Mouse (Mus musculus) layer of hippocampus, postnatal 10 days (tissue): Measurements from ENCODE around the gene Ubp1. TPM values are rescaled to one million over a fixed set of nuclear protein-coding genes. Genes with fewer than 3 reads are reported as not detected.
A peak's percentile ranks its signal among the peaks of the same experiment; 100 is the strongest.

Experiments
- DNase-seq, 2 experiments: peaks; one replicate each; pipeline ENCODE4 v3.0.0; 2021; ENCODE audit warnings: low spot score in 2 of 2
- total RNA-seq, 2 experiments: library from RNA; stranded (reverse); gene quantifications; 2 replicates each; pipeline ENCODE4 v1.2.3; 2021

Gene Ubp1
- total RNA-seq, 2 experiments from 2014 or later: 67.8 to 73.4 TPM

GRCm38 (mm10) chr9:113968967-113969366 lies 38.2 kb downstream of the Ubp1 start:
- no peak for DNase-seq

DNA sequence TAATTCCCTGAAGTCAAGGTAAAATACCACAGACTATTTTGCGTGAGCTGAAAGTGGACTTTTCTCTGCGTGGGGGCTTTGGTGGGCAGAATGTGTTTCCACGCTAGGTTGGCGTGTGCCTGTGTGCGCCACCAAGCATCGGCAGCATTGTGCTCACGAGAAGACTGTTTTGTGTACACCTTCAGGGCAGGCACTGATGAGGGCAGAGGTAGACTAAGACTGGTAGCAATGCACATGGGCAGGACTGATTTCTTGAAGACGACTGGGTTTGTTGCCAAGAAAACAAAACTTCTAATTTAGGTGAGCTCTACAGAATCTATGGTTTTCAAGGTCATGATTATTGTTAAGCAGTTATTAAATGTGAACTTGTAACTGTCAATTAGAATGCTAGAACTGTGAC lies 38.7 kb downstream of the Ubp1 start:
- DNase-seq: no peak

DNA sequence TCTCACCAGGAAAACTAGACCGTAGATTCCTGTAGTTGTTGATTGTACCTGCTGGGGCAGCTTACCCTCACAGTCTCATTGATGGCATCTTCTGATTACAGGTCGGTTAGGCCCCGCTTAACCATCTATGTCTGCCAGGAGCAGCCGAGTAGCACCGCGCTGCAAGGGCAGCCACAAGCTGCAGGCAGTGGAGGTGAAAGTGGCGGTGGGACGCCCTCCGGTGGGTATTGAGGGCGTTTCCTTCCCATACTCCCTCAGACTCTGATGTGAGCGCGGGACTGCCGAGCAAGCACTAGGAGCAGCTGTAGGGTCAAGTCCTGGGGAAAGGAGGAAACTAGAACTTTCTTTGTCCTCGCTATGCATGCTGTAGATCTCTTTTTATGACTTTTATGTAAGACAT lies 39.3 kb downstream of the Ubp1 start:
- DNase-seq: no peak

GRCm38 (mm10) chr9:113971615-113972014 lies 40.9 kb downstream of the Ubp1 start:
- DNase-seq: no peak

DNA sequence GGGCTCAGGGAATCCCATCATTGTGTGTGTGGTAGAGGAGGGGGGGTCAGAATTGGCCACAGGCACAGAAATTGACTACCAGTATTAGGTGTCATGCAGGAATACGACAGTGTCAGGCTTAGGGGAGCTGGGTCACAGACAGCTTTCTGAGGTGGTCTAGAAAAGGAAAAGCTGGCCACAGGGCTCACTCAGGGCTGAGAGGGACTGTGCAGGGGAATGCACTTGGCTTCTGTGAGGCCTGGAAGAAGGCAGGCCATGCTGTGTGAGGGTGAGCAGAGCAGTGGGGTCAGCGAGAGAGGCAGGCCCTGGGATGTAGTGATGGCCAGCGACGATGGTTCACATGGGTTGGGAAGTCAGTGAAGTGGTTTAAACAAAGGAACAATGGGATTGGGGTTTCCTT lies 43.1 kb downstream of the Ubp1 start:
- no peak for DNase-seq

DNA sequence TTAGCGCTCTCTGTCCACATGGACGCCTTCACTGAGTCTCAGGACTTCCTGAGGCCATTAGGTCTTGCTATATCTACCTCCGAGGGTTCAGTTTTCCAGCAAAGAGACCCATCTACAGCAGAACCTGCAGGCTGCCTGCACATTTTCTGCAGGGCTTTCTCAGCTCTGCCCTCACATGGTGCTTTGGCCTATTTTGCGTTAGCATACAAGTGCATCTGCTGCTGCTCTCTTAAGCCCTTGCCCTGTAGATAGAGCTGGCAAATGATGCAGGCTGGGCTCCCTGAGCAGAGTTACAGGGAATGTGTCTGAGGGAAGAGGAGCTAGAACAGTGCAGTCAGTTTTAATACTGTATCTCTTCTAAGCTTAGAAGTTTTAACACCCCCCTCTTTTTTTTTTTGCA lies 44.2 kb downstream of the Ubp1 start:
- DNase-seq: no peak

- DNase-seq: no peak
Measured at GRCm38 (mm10) chr9:113975442-113975841, 44.7 kb downstream of the Ubp1 start.

DNA sequence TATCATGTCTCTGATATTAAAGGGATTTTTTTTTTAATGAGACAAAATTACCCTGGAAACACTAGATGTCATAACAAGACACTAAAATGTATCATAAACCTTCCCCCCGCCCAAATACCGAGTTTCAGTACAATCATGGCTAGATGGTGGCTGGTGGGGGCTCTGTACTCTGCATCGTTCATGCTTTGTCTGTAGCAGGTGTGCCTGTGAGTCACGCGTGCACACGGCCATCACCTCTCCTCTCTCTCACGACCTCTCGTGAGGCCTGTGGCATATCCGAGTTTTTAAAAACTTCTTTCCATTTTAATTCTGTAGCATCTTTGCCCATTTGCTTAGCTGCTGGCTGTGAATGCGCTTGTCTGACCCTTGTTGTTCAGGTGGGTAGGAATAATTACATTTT lies 45.5 kb downstream of the Ubp1 start:
- DNase-seq: no peak

DNA sequence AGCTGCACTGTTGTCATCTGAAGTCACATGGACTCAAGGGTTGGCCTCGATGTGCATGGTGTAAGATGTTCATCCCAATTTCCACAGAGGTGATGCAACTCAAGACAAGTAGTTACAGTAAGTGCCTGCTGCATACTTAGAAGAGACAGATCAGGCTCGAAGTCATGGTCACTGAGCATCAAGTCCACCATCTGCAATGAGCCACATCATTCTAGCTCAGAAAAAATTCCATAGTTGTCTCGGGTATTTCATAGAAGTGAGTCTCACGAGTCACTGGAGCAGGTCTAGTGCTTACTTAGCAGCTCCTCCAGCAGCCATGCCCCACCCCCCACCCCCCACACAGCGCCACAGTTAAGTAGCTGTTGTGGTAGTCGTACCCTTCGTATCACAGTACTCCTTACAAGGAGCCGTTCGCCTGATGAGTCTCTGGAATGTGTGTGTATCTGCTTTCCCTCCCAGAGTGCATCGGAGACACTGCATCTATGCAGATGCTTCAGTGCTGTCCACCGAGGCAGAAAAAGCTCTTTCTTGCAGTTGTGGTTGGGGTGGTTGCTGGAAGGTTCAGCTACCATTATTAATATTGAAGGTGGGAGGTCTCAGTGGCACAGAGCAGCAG lies 46.6 kb downstream of the Ubp1 start:
- DNase-seq: no peak

GRCm38 (mm10) chr9:113978656-113979055 lies 47.9 kb downstream of the Ubp1 start:
- no peak for DNase-seq

DNA sequence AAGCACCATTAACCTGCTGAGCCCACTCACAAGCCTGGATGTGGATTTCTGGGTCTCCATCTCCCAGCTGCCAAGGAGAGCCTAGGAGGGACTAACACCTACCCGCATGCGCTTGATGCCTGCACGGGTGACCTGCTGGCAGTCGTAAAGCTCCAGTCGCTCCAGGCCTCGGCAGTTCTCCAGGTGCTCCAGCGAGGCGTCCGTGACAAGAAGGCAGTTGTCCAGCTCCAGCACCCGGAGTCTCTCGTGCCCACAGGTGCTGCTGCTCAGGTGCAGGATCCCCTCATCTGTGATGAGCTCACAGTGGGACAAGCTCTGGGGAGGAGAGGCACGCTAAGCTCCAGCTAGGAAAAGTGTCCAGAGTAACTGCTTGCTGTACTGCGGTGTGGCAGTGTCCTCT lies 48.6 kb downstream of the Ubp1 start:
- DNase-seq: no peak

DNA sequence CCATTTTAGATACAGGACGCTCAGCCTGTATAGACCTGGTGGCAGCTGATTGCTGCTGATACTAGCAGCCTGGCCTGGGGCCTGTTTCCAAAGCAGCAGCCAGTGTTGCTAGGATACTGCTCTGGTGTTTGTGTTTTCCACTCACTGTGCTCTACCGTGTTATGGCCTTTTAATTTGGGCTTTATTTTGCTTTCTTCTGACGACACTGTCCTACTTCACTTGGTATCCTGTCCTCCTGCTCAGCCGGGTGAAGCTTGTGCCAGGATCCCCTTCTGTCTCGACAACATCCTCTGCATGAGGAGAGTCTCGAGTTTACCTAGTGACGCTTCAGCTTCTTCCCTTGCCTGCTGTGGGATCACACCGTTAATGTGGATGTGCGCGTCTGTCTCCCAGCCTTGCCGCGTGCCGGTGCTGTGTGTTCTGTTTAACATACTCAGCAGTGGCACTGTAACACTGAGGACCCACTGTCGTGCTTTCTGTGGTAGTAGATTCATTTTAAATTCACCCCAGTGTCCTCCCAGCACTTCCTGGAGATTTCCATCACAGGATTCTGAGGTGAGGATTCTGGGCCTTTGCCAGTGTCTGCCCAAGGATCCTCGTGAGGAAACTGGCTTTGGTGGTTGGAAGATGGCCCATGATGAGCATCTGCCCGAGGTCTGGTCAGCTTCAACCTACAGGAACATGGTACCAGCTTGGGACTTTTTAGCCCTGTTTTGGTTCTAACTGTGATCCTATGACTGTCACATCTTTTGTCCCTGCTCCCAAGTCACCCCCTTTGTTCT lies 50.6 kb downstream of the Ubp1 start:
- peak; percentile 44 to 59 for DNase-seq

DNA sequence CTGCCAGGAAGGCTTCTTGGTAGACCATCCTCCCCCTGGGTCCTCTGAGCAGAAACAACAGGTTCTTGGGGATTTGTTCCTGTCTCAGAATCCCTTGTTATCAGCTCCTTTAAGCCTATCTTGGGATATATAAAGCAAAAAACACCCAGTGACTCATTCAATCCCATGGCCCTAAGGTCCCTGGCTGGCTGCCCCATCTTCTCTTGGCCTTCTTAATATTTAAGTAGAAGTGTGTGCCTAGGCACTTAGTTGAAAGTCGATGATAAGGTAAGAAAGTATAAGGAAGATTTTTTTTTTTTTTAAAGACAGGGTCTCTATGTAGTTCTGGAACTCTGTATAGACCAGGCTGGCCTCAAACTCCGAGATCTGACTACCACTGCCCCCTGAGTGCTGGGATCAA lies 51.7 kb downstream of the Ubp1 start:
- DNase-seq: no peak

GRCm38 (mm10) chr9:113982883-113983670 lies 52.3 kb downstream of the Ubp1 start:
- no peak for DNase-seq

- no peak for DNase-seq
Measured at GRCm38 (mm10) chr9:113984946-113985620, 54.3 kb downstream of the Ubp1 start.

GRCm38 (mm10) chr9:113990547-113991248 lies 60.0 kb downstream of the Ubp1 start:
- DNase-seq: peak; percentile 90 to 91

DNA sequence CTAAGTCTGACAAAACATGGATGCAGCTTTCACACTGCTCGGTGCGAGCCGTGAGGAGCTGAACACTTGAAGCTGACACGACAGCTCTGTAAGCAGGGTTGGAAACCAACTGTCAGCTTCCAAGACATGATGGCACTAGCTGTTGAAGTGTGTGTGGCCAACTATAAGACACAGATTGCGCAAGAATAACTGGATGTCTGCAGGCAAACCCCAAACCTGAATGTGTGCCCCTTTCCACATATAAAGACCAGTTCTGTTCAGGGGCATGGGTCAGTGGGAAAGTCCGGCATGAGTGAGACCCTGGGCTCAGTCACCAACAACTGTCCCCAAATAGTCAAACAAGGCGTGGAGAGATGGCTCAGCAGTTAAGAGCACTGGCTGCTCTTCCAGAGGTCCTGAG lies 62.1 kb downstream of the Ubp1 start:
- no peak for DNase-seq

GRCm38 (mm10) chr9:113998311-113998710 lies 67.6 kb downstream of the Ubp1 start:
- no peak for DNase-seq

DNA sequence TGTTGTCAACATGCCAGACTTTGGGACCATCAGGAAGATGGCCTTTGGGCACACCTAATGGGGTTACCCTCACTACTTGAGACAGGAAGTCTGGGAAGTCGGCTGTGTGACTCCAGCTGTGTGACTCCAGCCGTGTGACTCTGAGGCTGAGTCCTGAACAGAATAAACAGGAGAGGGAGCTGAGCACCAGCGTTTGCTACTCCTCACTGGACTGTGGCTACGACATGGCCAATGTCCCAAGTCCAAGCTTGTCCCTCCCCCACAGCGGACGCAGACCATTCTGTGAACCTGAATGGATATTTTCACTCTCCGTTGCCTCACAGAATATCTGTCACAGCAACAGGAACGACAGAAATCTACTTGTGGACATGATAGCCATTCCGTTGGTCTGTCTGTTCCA lies 76.1 kb downstream of the Ubp1 start:
- no peak for DNase-seq

- DNase-seq: no peak
Measured at GRCm38 (mm10) chr9:114007850-114008350, 77.2 kb downstream of the Ubp1 start.

GRCm38 (mm10) chr9:114009526-114009925 lies 78.8 kb downstream of the Ubp1 start:
- no peak for DNase-seq
